In genomic region chr12:36041703-36042347, GRCm38 (mm10) we compare ENCODE assay signal across 9 mouse cellular contexts. TPM values are rescaled to one million over a fixed set of nuclear protein-coding genes. Genes with fewer than 3 reads are reported as not detected.
DNase-seq lines count a peak whose midpoint lies in the region; ATAC-seq lines count a peak whose summit lies in the region.
"Had no signal": no experiment of that assay in that cellular context is flagged by ENCODE, and none has a peak within 500 bp of the region (broad histone marks: within the 10 kb centered on the region; RNA-seq: fewer than 3 reads in every experiment).

No protein-coding gene starts in this region.

- H3K4me1 ChIP-seq in hindbrain, embryonic 14.5 days (replicated peaks; ENCODE audit: control insufficient read depth, insufficient read depth, low read length) = peaks cover 19% of the 10 kb centered on the region; the same call in 1 of the 2 replicates

- H3K9me3 ChIP-seq in hindbrain, embryonic 14.5 days (ENCODE audit: control insufficient read depth, low read length) = no peaks in the 10 kb centered on the region

- peak overlapping the region; percentile 96 for H3K27ac ChIP-seq in hindbrain, embryonic 14.5 days

- no peaks in the 10 kb centered on the region for H3K36me3 ChIP-seq in hindbrain, embryonic 14.5 days (replicated peaks; ENCODE audit: control insufficient read depth, insufficient read depth)
- H3K36me3 ChIP-seq: G1E had no signal

- peak overlapping the region; percentile 81 for H3K4me3 ChIP-seq in hindbrain, embryonic 14.5 days (replicated peaks; ENCODE audit: low read length)

- peak; percentile 86 for ATAC-seq in hindbrain, embryonic 14.5 days (ENCODE audit: low FRiP score)
- ATAC-seq in megakaryocyte-erythroid progenitor cell, adult 5-6 weeks (replicated peaks; ENCODE audit: low FRiP score, low TSS enrichment, poor library complexity, severe bottlenecking) = peak; percentile 37

- H3K9ac ChIP-seq in hindbrain, embryonic 14.5 days = peak overlapping the region; percentile 98

- H3K27me3 ChIP-seq in hindbrain, embryonic 14.5 days (ENCODE audit: control insufficient read depth, insufficient read depth, low read length) = no peaks in the 10 kb centered on the region

- peak overlapping the region; percentile 76 for H3K4me2 ChIP-seq in hindbrain, embryonic 14.5 days (replicated peaks)

- intact Hi-C loops in left cerebral cortex, postnatal 10 days (cut with DNase I) = loop anchor here (2.0 to 5.0 kb wide), 2 partner anchors 53 to 115 kb away; partner anchors contain the start of genes Ankmy2 and Bzw2

- under 1% methylated on average over 49 of the region's 50 CpGs for WGBS in hindbrain, embryonic 14.5 days

- peak; percentile 35 to 63 for DNase-seq in layer of hippocampus, adult 18-20 months (ENCODE audit: low spot score in 2 of 2)
- no peak for DNase-seq in layer of hippocampus, adult 9-10 months (ENCODE audit: low spot score)
- peak; percentile 81 for DNase-seq in cerebellum, postnatal 14 days
- peak; percentile 32 to 44 for DNase-seq in frontal cortex, postnatal 14 days (ENCODE audit: low spot score in 2 of 2)
- DNase-seq in hindbrain, embryonic 14.5 days (ENCODE audit: low spot score) = peak; percentile 69
- peak; percentile 27 to 80 for DNase-seq in left cerebral cortex, postnatal 10 days (ENCODE audit: extremely low spot score in 1 of 2, low spot score in 2 of 2)
- peak; percentile 44 to 48 for DNase-seq in right cerebral cortex, postnatal 36 days (ENCODE audit: low spot score in 2 of 2)

RNA-seq across cellular contexts. Expression of gene Tspan13, which starts 0.5 kb away (rescaled TPM):
- total RNA-seq in layer of hippocampus, adult 18-20 months (2021) = 100 to 1,000 TPM; 284 to 286 TPM
- polyA plus RNA-seq in hindbrain, embryonic 14.5 days (2014; fragmentation: Nextera tagmentation; extraction: Ambion mirVana) = 348 and 382 TPM in 2 replicates
- total RNA-seq in left cerebral cortex, postnatal 10 days (2021) = 100 to 1,000 TPM; 209 to 211 TPM
- total RNA-seq in megakaryocyte-erythroid progenitor cell, adult 5-6 weeks (2014; fragmentation: Nextera tagmentation) = 126 and 142 TPM in 2 replicates
- 108 and 141 TPM in 2 replicates for total RNA-seq in megakaryocyte-erythroid progenitor cell, adult 5-6 weeks (2017)
- total RNA-seq: G1E had no signal

RNA-seq across cellular contexts. Expression of gene Agr2, which starts 49.1 kb away (rescaled TPM):
- total RNA-seq in layer of hippocampus, adult 18-20 months (2021) = not detected
- polyA plus RNA-seq in hindbrain, embryonic 14.5 days (2014; fragmentation: Nextera tagmentation; extraction: Ambion mirVana) = not detected in 2 replicates
- not detected for total RNA-seq in left cerebral cortex, postnatal 10 days (2021)
- total RNA-seq in megakaryocyte-erythroid progenitor cell, adult 5-6 weeks (2014; fragmentation: Nextera tagmentation) = not detected in 2 replicates
- total RNA-seq in megakaryocyte-erythroid progenitor cell, adult 5-6 weeks (2017) = not detected in 2 replicates
- polyA plus RNA-seq: G1E had no signal
